Mouse (Mus musculus) heart, embryonic 15.5 days (tissue): ENCODE results near the gene Cyb5d2. TPM values are rescaled to one million over a fixed set of nuclear protein-coding genes. Genes with fewer than 3 reads are reported as not detected.

Experiments
- ATAC-seq: fragments of 200-750 bp; cut with Nextera tagmentation; replicated peaks from 2 replicates; pipeline ENCODE4 v1.8.0; 2017; ENCODE audit warnings: low read depth, moderate TSS enrichment; ENCODE audit not compliant: insufficient number of reproducible peaks, insufficient read depth, low FRiP score
- H3K27ac ChIP-seq: fragments of 300-500 bp; sonication (generic); 2 replicates; pipeline ENCODE4 v1.5.1; 2015; ENCODE audit warnings: mild to moderate bottlenecking, inconsistent platforms
- H3K27me3 ChIP-seq: fragments of 300-500 bp; sonication (generic); 2 replicates; pipeline ENCODE4 v1.6.1; 2015; ENCODE audit warnings: inconsistent platforms
- H3K36me3 ChIP-seq: fragments of 300-500 bp; sonication (generic); 2 replicates; pipeline ENCODE4 v1.6.1; 2015; ENCODE audit warnings: mild to moderate bottlenecking, inconsistent platforms
- H3K4me1 ChIP-seq: fragments of 300-500 bp; sonication (generic); replicated peaks from 2 replicates; pipeline ENCODE4 v1.6.1; 2015; ENCODE audit warnings: inconsistent platforms
- H3K4me2 ChIP-seq: fragments of 300-500 bp; sonication (generic); 2 replicates; pipeline ENCODE4 v1.6.1; 2015; ENCODE audit warnings: inconsistent platforms, mild to moderate bottlenecking, moderate library complexity
- H3K4me3 ChIP-seq: fragments of 300-500 bp; sonication (generic); 2 replicates; pipeline ENCODE4 v1.5.1; 2015; ENCODE audit warnings: mild to moderate bottlenecking, inconsistent platforms
- H3K9ac ChIP-seq: fragments of 300-500 bp; sonication (generic); 2 replicates; pipeline ENCODE4 v1.6.1; 2015; ENCODE audit warnings: mild to moderate bottlenecking, inconsistent platforms
- H3K9me3 ChIP-seq: fragments of 300-500 bp; sonication (generic); replicated peaks from 2 replicates; pipeline ENCODE4 v1.6.1; 2016; ENCODE audit warnings: inconsistent platforms
- WGBS: fragments of 180-500 bp; shearing (Covaris S2); methylation state at CpG from one replicate; pipeline ENCODE4 v1.1.7; 2015; ENCODE audit warnings: mixed read lengths; 5-methylcytosine and 5-hydroxymethylcytosine counted together
- polyA plus RNA-seq: library from polyadenylated mRNA; unstranded; fragments of >200 nt; fragmentation: Nextera tagmentation; extraction: Ambion mirVana; gene quantifications from 2 replicates; pipeline ENCODE4 v1.2.1, GENCODE M21; 2015

Gene Cyb5d2
- polyA plus RNA-seq, 1 experiment from 2014 or later: 7.5 TPM

GRCm38 (mm10) chr11:72805232-72805631 is 9.3 kb upstream of the Cyb5d2 start:
- H3K9ac ChIP-seq: no peak overlapping the region
- ATAC-seq: no peak
- H3K4me3 ChIP-seq: no peak overlapping the region
- H3K27ac ChIP-seq: no peak overlapping the region
- H3K27me3 ChIP-seq: no peaks in the 10 kb centered on the region
- H3K4me1 ChIP-seq: peaks cover 38% of the 10 kb centered on the region
- no peak overlapping the region for H3K4me2 ChIP-seq
- 85% methylated on average over 3 of the region's 3 CpGs for WGBS
- no peaks in the 10 kb centered on the region for H3K36me3 ChIP-seq
- no peaks in the 10 kb centered on the region for H3K9me3 ChIP-seq

- H3K4me2 ChIP-seq: no peak overlapping the region
- H3K9ac ChIP-seq: no peak overlapping the region
- peak overlapping the region; percentile 8; the same call in 1 of the 2 replicates for H3K27ac ChIP-seq
- no peaks in the 10 kb centered on the region for H3K27me3 ChIP-seq
- no peaks in the 10 kb centered on the region for H3K9me3 ChIP-seq
- ATAC-seq: no peak
- H3K4me3 ChIP-seq: no peak overlapping the region
- no peaks in the 10 kb centered on the region for H3K36me3 ChIP-seq
- H3K4me1 ChIP-seq: peaks cover 38% of the 10 kb centered on the region
Measured at GRCm38 (mm10) chr11:72804586-72804985, 8.6 kb upstream of the Cyb5d2 start.

GRCm38 (mm10) chr11:72803038-72803437 is 7.1 kb upstream of the Cyb5d2 start:
- Histone ChIP-seq H3K27ac (peak overlapping the region; percentile 56), H3K27me3 (no peaks in the 10 kb centered on the region), H3K4me1 (peaks cover 38% of the 10 kb centered on the region), H3K9ac (no peak overlapping the region), H3K36me3 (no peaks in the 10 kb centered on the region), H3K4me3 (no peak overlapping the region), H3K9me3 (no peaks in the 10 kb centered on the region), H3K4me2 (peak overlapping the region; percentile 9; the same call in 1 of the 2 replicates)
- ATAC-seq: peak; percentile 80
- 52% methylated on average over 3 of the region's 3 CpGs for WGBS

DNA sequence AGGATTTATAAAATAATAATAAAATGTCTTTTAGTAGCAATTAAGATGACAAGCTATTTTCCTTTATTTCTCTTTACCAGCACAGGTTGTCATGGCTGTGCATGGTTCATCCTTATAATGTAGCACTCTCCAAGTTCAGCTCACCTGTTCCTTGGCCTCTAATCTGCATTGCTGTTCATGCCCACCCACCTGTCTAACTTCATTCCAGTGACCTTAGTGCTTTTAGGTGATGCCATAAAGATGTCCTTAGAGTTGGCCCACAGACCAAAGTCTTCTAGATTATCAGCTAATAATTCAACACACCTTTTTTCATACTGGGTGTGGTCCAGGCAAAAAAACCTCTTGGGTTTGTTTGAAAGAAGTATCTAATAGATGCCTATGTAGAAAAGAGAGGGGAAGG is 5.2 kb upstream of the Cyb5d2 start:
- Histone ChIP-seq H3K4me1 (peaks cover 41% of the 10 kb centered on the region), H3K9me3 (no peaks in the 10 kb centered on the region), H3K4me3 (no peak overlapping the region), H3K4me2 (no peak overlapping the region), H3K27ac (no peak overlapping the region), H3K27me3 (no peaks in the 10 kb centered on the region), H3K9ac (no peak overlapping the region), H3K36me3 (no peaks in the 10 kb centered on the region)
- no peak for ATAC-seq

DNA sequence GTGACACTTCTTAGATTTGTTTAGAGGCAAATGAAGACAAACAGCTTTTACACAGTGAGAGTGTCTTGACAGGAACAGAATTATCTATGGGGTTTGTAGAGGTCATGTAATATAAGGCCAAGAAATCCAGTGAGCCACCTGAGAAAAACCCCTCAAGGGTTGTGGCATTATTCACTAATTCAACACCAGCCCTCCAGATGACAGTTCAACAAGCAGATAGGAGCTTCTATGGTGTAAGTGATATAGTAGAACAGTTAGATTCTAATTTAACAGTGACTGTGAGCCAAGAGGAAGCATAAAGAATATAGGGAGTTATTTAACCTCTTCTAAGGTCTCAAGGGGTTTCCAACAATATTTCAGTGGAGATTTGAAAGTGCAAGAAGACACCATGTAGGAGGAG is 2.2 kb upstream of the Cyb5d2 start:
- Histone ChIP-seq H3K9ac (no peak overlapping the region), H3K27ac (no peak overlapping the region), H3K9me3 (no peaks in the 10 kb centered on the region), H3K4me2 (no peak overlapping the region), H3K36me3 (no peaks in the 10 kb centered on the region), H3K4me3 (no peak overlapping the region), H3K4me1 (peaks cover 18% of the 10 kb centered on the region), H3K27me3 (no peaks in the 10 kb centered on the region)
- ATAC-seq: no peak

DNA sequence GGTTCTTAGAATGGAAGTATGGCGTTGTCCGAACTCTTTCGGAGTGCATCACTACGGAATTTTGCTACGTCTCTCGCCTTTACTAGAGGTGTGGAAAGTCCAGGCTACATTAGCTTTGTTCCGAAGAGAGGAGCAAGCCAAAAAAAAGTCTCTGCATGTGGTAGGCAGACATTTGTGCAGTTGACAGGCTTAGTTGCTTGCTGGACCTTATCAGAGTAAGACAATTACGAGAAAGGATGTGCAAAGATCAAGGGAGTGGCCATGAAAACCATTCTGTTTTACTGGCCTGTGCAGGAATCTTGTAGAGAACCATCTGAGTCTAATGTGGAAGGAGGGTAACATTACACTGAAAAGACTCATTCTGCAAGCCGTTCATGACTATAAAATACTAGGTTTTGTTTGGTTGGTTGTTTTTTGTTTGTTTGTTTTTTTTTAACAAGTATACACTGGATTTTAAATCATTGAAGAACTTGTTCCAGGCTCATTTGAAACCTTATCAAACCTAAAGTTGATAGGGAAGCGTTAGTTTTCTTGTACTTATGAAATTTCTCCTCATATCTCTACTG is 914 bp upstream of the Cyb5d2 start:
- Histone ChIP-seq H3K9me3 (no peaks in the 10 kb centered on the region), H3K27ac (peak overlapping the region; percentile 85), H3K4me1 (peaks cover 11% of the 10 kb centered on the region), H3K9ac (peak overlapping the region; percentile 79), H3K27me3 (no peaks in the 10 kb centered on the region), H3K4me2 (peak overlapping the region; percentile 87), H3K36me3 (no peaks in the 10 kb centered on the region), H3K4me3 (peak overlapping the region; percentile 96)
- no peak for ATAC-seq
- 9% methylated on average over 10 of the region's 10 CpGs for WGBS

DNA sequence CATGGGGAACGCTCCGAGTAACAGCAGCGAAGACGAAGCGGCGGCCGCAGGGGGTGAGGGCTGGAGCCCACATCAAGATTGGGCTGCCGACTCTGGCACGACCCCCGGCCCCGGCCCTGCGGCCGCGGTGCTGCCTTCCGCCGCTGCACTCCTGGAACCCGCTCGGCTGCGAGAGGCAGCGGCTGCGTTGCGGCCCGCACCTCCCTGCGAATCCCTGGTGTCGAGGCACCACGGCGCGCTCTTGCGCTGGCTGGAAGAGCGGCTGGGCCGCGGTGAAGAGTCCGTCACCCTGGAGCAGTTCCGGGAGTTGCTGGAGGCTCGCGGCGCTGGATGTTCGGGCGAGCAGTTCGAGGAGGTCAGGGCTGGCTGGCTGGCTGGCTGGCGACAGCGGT is 350 bp upstream of the Cyb5d2 start:
- H3K4me1 ChIP-seq: peaks cover 11% of the 10 kb centered on the region
- H3K27ac ChIP-seq: peak overlapping the region; percentile 85
- H3K27me3 ChIP-seq: no peaks in the 10 kb centered on the region
- H3K36me3 ChIP-seq: no peaks in the 10 kb centered on the region
- peak overlapping the region; percentile 87 for H3K4me2 ChIP-seq
- WGBS: under 1% methylated on average over 42 of the region's 42 CpGs
- ATAC-seq: peak; percentile 54
- peak overlapping the region; percentile 96 for H3K4me3 ChIP-seq
- peak overlapping the region; percentile 79 for H3K9ac ChIP-seq
- no peaks in the 10 kb centered on the region for H3K9me3 ChIP-seq

DNA sequence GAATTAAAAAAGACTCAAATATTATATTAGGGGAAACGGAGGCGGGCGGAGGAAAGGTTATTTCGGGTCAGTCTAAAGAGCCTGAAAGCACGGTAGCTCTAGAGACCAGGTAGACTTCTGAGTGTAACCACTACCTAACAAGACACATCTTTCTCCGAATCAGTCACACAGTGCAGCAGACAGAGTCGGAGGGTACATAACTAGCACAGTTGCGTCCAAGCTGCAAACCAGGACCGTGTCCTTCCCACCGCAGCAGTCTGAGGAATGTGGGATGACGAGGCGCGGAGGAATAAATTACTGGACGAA is 840 bp downstream of the Cyb5d2 start:
- H3K4me3 ChIP-seq: peak overlapping the region; percentile 96
- peak overlapping the region; percentile 87 for H3K4me2 ChIP-seq
- 15% methylated on average over 14 of the region's 14 CpGs for WGBS
- H3K9me3 ChIP-seq: no peaks in the 10 kb centered on the region
- peak overlapping the region; percentile 80 for H3K9ac ChIP-seq
- H3K36me3 ChIP-seq: no peaks in the 10 kb centered on the region
- H3K27me3 ChIP-seq: no peaks in the 10 kb centered on the region
- H3K27ac ChIP-seq: peak overlapping the region; percentile 85
- ATAC-seq: peak; percentile 18; the same call in 1 of the 2 replicates
- H3K4me1 ChIP-seq: peaks cover 11% of the 10 kb centered on the region

- Histone ChIP-seq H3K27ac (no peak overlapping the region), H3K36me3 (no peaks in the 10 kb centered on the region)
Measured at GRCm38 (mm10) chr11:72792033-72792432, 3.9 kb downstream of the Cyb5d2 start.

DNA sequence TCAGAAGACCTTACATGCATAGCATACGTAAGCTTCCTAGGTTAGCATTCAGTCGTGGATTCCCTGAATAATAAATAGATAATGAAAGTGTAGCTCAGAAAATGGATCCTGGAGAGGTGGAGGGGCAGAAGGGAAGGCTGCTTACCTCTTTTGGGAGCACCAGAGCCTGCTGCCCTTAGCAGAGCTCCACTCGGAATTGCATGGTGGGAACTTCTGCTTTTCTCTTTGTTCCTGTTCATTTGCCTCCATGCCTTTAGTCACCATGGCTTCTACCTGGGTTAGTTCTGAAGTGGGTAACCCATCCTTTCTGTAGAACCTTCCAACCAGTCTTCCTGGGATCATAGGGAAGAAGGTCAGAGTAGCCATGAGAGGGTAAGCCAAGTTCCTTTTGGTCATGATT is 13.4 kb downstream of the Cyb5d2 start:
- no peak overlapping the region for H3K4me2 ChIP-seq
- no peak overlapping the region for H3K27ac ChIP-seq
- H3K27me3 ChIP-seq: no peaks in the 10 kb centered on the region
- H3K36me3 ChIP-seq: no peaks in the 10 kb centered on the region
- H3K9me3 ChIP-seq: no peaks in the 10 kb centered on the region
- ATAC-seq: no peak
- 82% methylated on average over 3 of the region's 3 CpGs for WGBS
- no peak overlapping the region for H3K4me3 ChIP-seq
- H3K9ac ChIP-seq: no peak overlapping the region
- no peaks in the 10 kb centered on the region for H3K4me1 ChIP-seq

More at GRCm38 (mm10) chr11:72792033-72792432, 3.9 kb downstream of the Cyb5d2 start:
- Histone ChIP-seq H3K4me1 (peaks cover 5% of the 10 kb centered on the region), H3K4me3 (no peak overlapping the region), H3K4me2 (no peak overlapping the region), H3K9me3 (no peaks in the 10 kb centered on the region), H3K27me3 (no peaks in the 10 kb centered on the region), H3K9ac (no peak overlapping the region)
- ATAC-seq: no peak

- ATAC-seq: no peak
- no peak overlapping the region for H3K4me2 ChIP-seq
- H3K9ac ChIP-seq: no peak overlapping the region
- 49% methylated on average over 2 of the region's 2 CpGs for WGBS
- H3K9me3 ChIP-seq: no peaks in the 10 kb centered on the region
- no peak overlapping the region for H3K27ac ChIP-seq
- no peak overlapping the region for H3K4me3 ChIP-seq
- no peaks in the 10 kb centered on the region for H3K27me3 ChIP-seq
- no peaks in the 10 kb centered on the region for H3K36me3 ChIP-seq
- H3K4me1 ChIP-seq: no peaks in the 10 kb centered on the region
Measured at GRCm38 (mm10) chr11:72782103-72782502, 13.8 kb downstream of the Cyb5d2 start.

GRCm38 (mm10) chr11:72778957-72779356 is 17.0 kb downstream of the Cyb5d2 start:
- no peak overlapping the region for H3K4me3 ChIP-seq
- no peak for ATAC-seq
- H3K27ac ChIP-seq: no peak overlapping the region
- no peak overlapping the region for H3K4me2 ChIP-seq
- H3K27me3 ChIP-seq: no peaks in the 10 kb centered on the region
- H3K9ac ChIP-seq: no peak overlapping the region
- no peaks in the 10 kb centered on the region for H3K36me3 ChIP-seq
- no peaks in the 10 kb centered on the region for H3K9me3 ChIP-seq
- no peaks in the 10 kb centered on the region for H3K4me1 ChIP-seq
